Mouse (Mus musculus): Measurements from ENCODE around the gene Fmo5.

GRCm38 (mm10) chr3:97683560-97684195 lies 55.1 kb downstream of the Fmo5 start:
- TF ChIP-seq CTCF (conservative IDR thresholded peaks at IDR 0.05 in 1 of 2, IDR thresholded peaks at IDR 0.05 in 1 of 2; ENCODE audit: low read depth in 2 of 2, low read length in 2 of 2): no peak
- TF ChIP-seq MAX (IDR thresholded peaks at IDR 0.05; ENCODE audit: low read length): no peak
- no peak for TF ChIP-seq POLR2A (IDR thresholded peaks at IDR 0.05; ENCODE audit: low read depth, low read length)
